Mouse (Mus musculus): Measurements from ENCODE around the gene CN725425. TPM values are rescaled to one million over a fixed set of nuclear protein-coding genes. Genes with fewer than 3 reads are reported as not detected.

The CN725425 gene
- total and polyA plus RNA-seq, 3 experiments = not detected

GRCm38 (mm10) chr15:91186358-91186757 is 12.9 kb upstream of the CN725425 start:
- Histone ChIP-seq H3K4me3 (ENCODE audit: low read depth, low read length) (no peak overlapping the region), H3K9me3 (replicated peaks) (peaks cover 16% of the 10 kb centered on the region), H3K36me3 (replicated peaks) (no peaks in the 10 kb centered on the region), H3K27me3 (ENCODE audit: insufficient read depth, low read length) (no peaks in the 10 kb centered on the region), H3K4me1 (ENCODE audit: insufficient read depth, low read depth, low read length) (no peaks in the 10 kb centered on the region)
- TF ChIP-seq GATA2 (IDR thresholded peaks at IDR 0.05; ENCODE audit: borderline replicate concordance, low read depth, low read length) (no peak), GATA1 (IDR thresholded peaks at IDR 0.05; ENCODE audit: borderline replicate concordance, low read length) (no peak), TAL1 (conservative IDR thresholded peaks at IDR 0.05; ENCODE audit: low read depth, low read length) (no peak), POLR2AphosphoS5 (IDR thresholded peaks at IDR 0.05; ENCODE audit: insufficient replicate concordance, low read depth, low read length) (no peak), CTCF (IDR thresholded peaks at IDR 0.05; ENCODE audit: low read depth, low read length) (no peak)
- ATAC-seq (ENCODE audit: extremely low read depth, insufficient number of reproducible peaks, low FRiP score, poor library complexity, severe bottlenecking) = no peak
- DNase-seq (ENCODE audit: low spot score) = no peak

GRCm38 (mm10) chr15:91190026-91190425 is 9.3 kb upstream of the CN725425 start:
- Histone ChIP-seq H3K36me3 (replicated peaks) (no peaks in the 10 kb centered on the region), H3K4me3 (ENCODE audit: low read depth, low read length) (no peak overlapping the region), H3K4me1 (ENCODE audit: insufficient read depth, low read depth, low read length) (no peaks in the 10 kb centered on the region), H3K27me3 (ENCODE audit: insufficient read depth, low read length) (no peaks in the 10 kb centered on the region), H3K9me3 (replicated peaks) (peaks cover 18% of the 10 kb centered on the region)
- DNase-seq (ENCODE audit: low spot score) (no peak), ATAC-seq (ENCODE audit: extremely low read depth, insufficient number of reproducible peaks, low FRiP score, poor library complexity, severe bottlenecking) (no peak)
- no peak for TF ChIP-seq GATA2 (IDR thresholded peaks at IDR 0.05; ENCODE audit: borderline replicate concordance, low read depth, low read length)
- TF ChIP-seq POLR2AphosphoS5 (IDR thresholded peaks at IDR 0.05; ENCODE audit: insufficient replicate concordance, low read depth, low read length) = no peak
- TF ChIP-seq TAL1 (conservative IDR thresholded peaks at IDR 0.05; ENCODE audit: low read depth, low read length) = no peak
- no peak for TF ChIP-seq GATA1 (IDR thresholded peaks at IDR 0.05; ENCODE audit: borderline replicate concordance, low read length)
- no peak for TF ChIP-seq CTCF (IDR thresholded peaks at IDR 0.05; ENCODE audit: low read depth, low read length)

GRCm38 (mm10) chr15:91190519-91191207 is 8.6 kb upstream of the CN725425 start:
- ATAC-seq (ENCODE audit: extremely low read depth, insufficient number of reproducible peaks, low FRiP score, poor library complexity, severe bottlenecking) = no peak
- no peaks in the 10 kb centered on the region for H3K36me3 ChIP-seq (replicated peaks)
- peaks cover 19% of the 10 kb centered on the region for H3K9me3 ChIP-seq (replicated peaks)
- no peak for DNase-seq (ENCODE audit: low spot score)
- TF ChIP-seq POLR2AphosphoS5 (IDR thresholded peaks at IDR 0.05; ENCODE audit: insufficient replicate concordance, low read depth, low read length) (no peak), GATA1 (IDR thresholded peaks at IDR 0.05; ENCODE audit: borderline replicate concordance, low read length) (no peak), CTCF (IDR thresholded peaks at IDR 0.05; ENCODE audit: low read depth, low read length) (no peak), GATA2 (IDR thresholded peaks at IDR 0.05; ENCODE audit: borderline replicate concordance, low read depth, low read length) (no peak), TAL1 (conservative IDR thresholded peaks at IDR 0.05; ENCODE audit: low read depth, low read length) (no peak)
- H3K27me3 ChIP-seq (ENCODE audit: insufficient read depth, low read length) = no peaks in the 10 kb centered on the region
- H3K4me1 ChIP-seq (ENCODE audit: insufficient read depth, low read depth, low read length) = no peaks in the 10 kb centered on the region
- no peak overlapping the region for H3K4me3 ChIP-seq (ENCODE audit: low read depth, low read length)

- H3K9me3 ChIP-seq (replicated peaks) = peaks cover 19% of the 10 kb centered on the region
- H3K4me3 ChIP-seq (ENCODE audit: low read depth, low read length) = no peak within 1 kb of the TSS
- H3K36me3 ChIP-seq (replicated peaks) = no peaks in the 10 kb centered on the region
- DNase-seq (ENCODE audit: low spot score) (no peak), ATAC-seq (ENCODE audit: extremely low read depth, insufficient number of reproducible peaks, low FRiP score, poor library complexity, severe bottlenecking) (no peak)
- no peaks in the 10 kb centered on the region for H3K27me3 ChIP-seq (ENCODE audit: insufficient read depth, low read length)
- TF ChIP-seq CTCF (IDR thresholded peaks at IDR 0.05; ENCODE audit: low read depth, low read length) = no peak
- no peak for TF ChIP-seq GATA2 (IDR thresholded peaks at IDR 0.05; ENCODE audit: borderline replicate concordance, low read depth, low read length)
- no peak for TF ChIP-seq TAL1 (conservative IDR thresholded peaks at IDR 0.05; ENCODE audit: low read depth, low read length)
- TF ChIP-seq POLR2AphosphoS5 (IDR thresholded peaks at IDR 0.05; ENCODE audit: insufficient replicate concordance, low read depth, low read length) = no peak
- no peak for TF ChIP-seq GATA1 (IDR thresholded peaks at IDR 0.05; ENCODE audit: borderline replicate concordance, low read length)
- no peaks in the 10 kb centered on the region for H3K4me1 ChIP-seq (ENCODE audit: insufficient read depth, low read depth, low read length)
Measured at GRCm38 (mm10) chr15:91191412-91192222, 7.7 kb upstream of the CN725425 start, which contains the start of gene Abcd2. TSS of gene Abcd2 (minus strand) at chr15:91191799.

GRCm38 (mm10) chr15:91192223-91192598 is 7.1 kb upstream of the CN725425 start:
- TF ChIP-seq CTCF (IDR thresholded peaks at IDR 0.05; ENCODE audit: low read depth, low read length) (no peak), POLR2AphosphoS5 (IDR thresholded peaks at IDR 0.05; ENCODE audit: insufficient replicate concordance, low read depth, low read length) (no peak), GATA1 (IDR thresholded peaks at IDR 0.05; ENCODE audit: borderline replicate concordance, low read length) (no peak), TAL1 (conservative IDR thresholded peaks at IDR 0.05; ENCODE audit: low read depth, low read length) (no peak), GATA2 (IDR thresholded peaks at IDR 0.05; ENCODE audit: borderline replicate concordance, low read depth, low read length) (no peak)
- ATAC-seq (ENCODE audit: extremely low read depth, insufficient number of reproducible peaks, low FRiP score, poor library complexity, severe bottlenecking) = no peak
- Histone ChIP-seq H3K36me3 (replicated peaks) (no peaks in the 10 kb centered on the region), H3K4me3 (ENCODE audit: low read depth, low read length) (no peak overlapping the region), H3K9me3 (replicated peaks) (peaks cover 22% of the 10 kb centered on the region), H3K27me3 (ENCODE audit: insufficient read depth, low read length) (no peaks in the 10 kb centered on the region), H3K4me1 (ENCODE audit: insufficient read depth, low read depth, low read length) (no peaks in the 10 kb centered on the region)
- no peak for DNase-seq (ENCODE audit: low spot score)

- DNase-seq (ENCODE audit: low spot score) (no peak), ATAC-seq (ENCODE audit: extremely low read depth, insufficient number of reproducible peaks, low FRiP score, poor library complexity, severe bottlenecking) (no peak)
- H3K36me3 ChIP-seq (replicated peaks) = no peaks in the 10 kb centered on the region
- no peaks in the 10 kb centered on the region for H3K27me3 ChIP-seq (ENCODE audit: insufficient read depth, low read length)
- TF ChIP-seq CTCF (IDR thresholded peaks at IDR 0.05; ENCODE audit: low read depth, low read length) = no peak
- TF ChIP-seq TAL1 (conservative IDR thresholded peaks at IDR 0.05; ENCODE audit: low read depth, low read length) = no peak
- no peak for TF ChIP-seq POLR2AphosphoS5 (IDR thresholded peaks at IDR 0.05; ENCODE audit: insufficient replicate concordance, low read depth, low read length)
- no peak for TF ChIP-seq GATA1 (IDR thresholded peaks at IDR 0.05; ENCODE audit: borderline replicate concordance, low read length)
- TF ChIP-seq GATA2 (IDR thresholded peaks at IDR 0.05; ENCODE audit: borderline replicate concordance, low read depth, low read length) = no peak
- no peak overlapping the region for H3K4me3 ChIP-seq (ENCODE audit: low read depth, low read length)
- H3K4me1 ChIP-seq (ENCODE audit: insufficient read depth, low read depth, low read length) = no peaks in the 10 kb centered on the region
- peaks cover 12% of the 10 kb centered on the region for H3K9me3 ChIP-seq (replicated peaks)
Measured at GRCm38 (mm10) chr15:91200833-91201232, 1.5 kb downstream of the CN725425 start.

All from G1E (cell line).